Mouse (Mus musculus) cortical plate, adult 2 months (tissue): ENCODE measurements at regions not wholly inside any gene's neighbourhood (a gene's known extent, or its start where the extent isn't known, plus 50 kb on each side); places are given as distances from the start of the nearest gene placed in this dataset.

Source experiments
- CTCF ChIP-seq: fragments of 200-500 bp; IDR thresholded peaks from 2 replicates; pipeline ENCODE4 v1.5.1; 2011; ENCODE audit warnings: mild to moderate bottlenecking, control low read depth, low read length; ENCODE audit not compliant: insufficient read depth; ENCODE audit errors: extremely low read depth
- POLR2A ChIP-seq: fragments of 200-500 bp; IDR thresholded peaks from 2 replicates; pipeline ENCODE4 v1.6.1; 2011; ENCODE audit warnings: mild to moderate bottlenecking, low read length, control low read depth; ENCODE audit not compliant: insufficient read depth; ENCODE audit errors: extremely low read depth

- TF ChIP-seq CTCF (no peak), POLR2A (no peak)
Observed at GRCm38 (mm10) chr10:17408781-17409180, 314.2 kb upstream of the Cited2 start.
